Comparison of ENCODE assay signal across 25 mouse cellular contexts in genomic region chr2:144774636-144775160, GRCm38 (mm10). TPM values are rescaled to one million over a fixed set of nuclear protein-coding genes. Genes with fewer than 3 reads are reported as not detected.
DNase-seq lines count a peak whose midpoint lies in the region; ATAC-seq and TF ChIP-seq lines count a peak whose summit lies in the region.
"Had no signal": no experiment of that assay in that cellular context is flagged by ENCODE, and none has a peak within 500 bp of the region (broad histone marks: within the 10 kb centered on the region; RNA-seq: fewer than 3 reads in every experiment).

No protein-coding gene starts in this region.

- H3K27me3 ChIP-seq in midbrain, embryonic 11.5 days (ENCODE audit: control insufficient read depth, insufficient read depth, low read length): no peaks in the 10 kb centered on the region
- H3K27me3 ChIP-seq in midbrain, postnatal 0 days (ENCODE audit: insufficient read depth, low read length): no peaks in the 10 kb centered on the region
- H3K27me3 ChIP-seq in stomach, postnatal 0 days (ENCODE audit: control insufficient read depth, insufficient read depth, low read length): no peaks in the 10 kb centered on the region
- no peaks in the 10 kb centered on the region for H3K27me3 ChIP-seq in forebrain, embryonic 10.5 days (ENCODE audit: poor library complexity, severe bottlenecking)
- H3K27me3 ChIP-seq: hindbrain, embryonic 15.5 days; limb, embryonic 13.5 days had no signal

- TF ChIP-seq EP300 in stomach, postnatal 0 days (optimal IDR thresholded peaks at IDR 0.05): no peak

- no peak overlapping the region for H3K4me2 ChIP-seq in midbrain, embryonic 11.5 days
- no peak overlapping the region for H3K4me2 ChIP-seq in midbrain, postnatal 0 days (ENCODE audit: low read depth, low read length, poor library complexity, severe bottlenecking)
- H3K4me2 ChIP-seq in stomach, postnatal 0 days (replicated peaks; ENCODE audit: low read depth): no peak overlapping the region
- H3K4me2 ChIP-seq: hindbrain, embryonic 15.5 days; limb, embryonic 13.5 days had no signal

- no peaks in the 10 kb centered on the region for H3K9me3 ChIP-seq in midbrain, embryonic 11.5 days (ENCODE audit: control insufficient read depth, low read length)
- H3K9me3 ChIP-seq in midbrain, postnatal 0 days (ENCODE audit: low read length): no peaks in the 10 kb centered on the region
- H3K9me3 ChIP-seq in stomach, postnatal 0 days (ENCODE audit: control insufficient read depth, low read length): no peaks in the 10 kb centered on the region
- H3K9me3 ChIP-seq in forebrain, embryonic 10.5 days: no peaks in the 10 kb centered on the region
- H3K9me3 ChIP-seq: embryonic facial prominence, embryonic 10.5 days; hindbrain, embryonic 15.5 days; limb, embryonic 13.5 days had no signal

- no peak overlapping the region for H3K4me3 ChIP-seq in midbrain, embryonic 11.5 days (ENCODE audit: low read depth, low read length)
- H3K4me3 ChIP-seq in midbrain, postnatal 0 days (ENCODE audit: low read depth, low read length): no peak overlapping the region
- H3K4me3 ChIP-seq in stomach, postnatal 0 days (ENCODE audit: low read depth, low read length): no peak overlapping the region
- H3K4me3 ChIP-seq in forebrain, embryonic 10.5 days: no peak overlapping the region
- H3K4me3 ChIP-seq: embryonic facial prominence, embryonic 10.5 days; erythroblast, embryonic 14.5 days; hindbrain, embryonic 15.5 days; left cerebral cortex, adult 2 months; limb, embryonic 13.5 days had no signal

- 84% methylated on average over 8 of the region's 8 CpGs for WGBS in midbrain, embryonic 11.5 days
- WGBS in midbrain, postnatal 0 days: 86% methylated on average over 8 of the region's 8 CpGs
- 67% methylated on average over 8 of the region's 8 CpGs for WGBS in stomach, postnatal 0 days
- 88% methylated on average over 8 of the region's 8 CpGs for WGBS in forebrain, embryonic 10.5 days

- no peaks in the 10 kb centered on the region for H3K4me1 ChIP-seq in midbrain, embryonic 11.5 days (ENCODE audit: control insufficient read depth, insufficient read depth, low read length)
- H3K4me1 ChIP-seq in midbrain, postnatal 0 days (ENCODE audit: insufficient read depth, low read length): no peaks in the 10 kb centered on the region
- no peaks in the 10 kb centered on the region for H3K4me1 ChIP-seq in stomach, postnatal 0 days (replicated peaks; ENCODE audit: control insufficient read depth, insufficient read depth)
- H3K4me1 ChIP-seq in forebrain, embryonic 10.5 days: no peaks in the 10 kb centered on the region
- H3K4me1 ChIP-seq: embryonic facial prominence, embryonic 10.5 days; hindbrain, embryonic 15.5 days had no signal

- TF ChIP-seq CTCF in midbrain, postnatal 0 days (IDR thresholded peaks at IDR 0.05): no peak
- TF ChIP-seq CTCF in stomach, postnatal 0 days (IDR thresholded peaks at IDR 0.05; ENCODE audit: low read depth): no peak

- intact Hi-C loops in gastrocnemius, postnatal 36 days (cut with DNase I): no loop called here

- DNase-seq in heart, adult 18-20 months: peak; percentile 49 to 53
- DNase-seq in heart, postnatal 4 days: no peak
- DNase-seq in midbrain, embryonic 11.5 days (ENCODE audit: low spot score, missing footprints): peak; percentile 76
- no peak for DNase-seq in midbrain, postnatal 0 days (ENCODE audit: low spot score)
- peak; percentile 13 to 16 for DNase-seq in gastrocnemius, postnatal 36 days
- DNase-seq in stomach, postnatal 0 days (ENCODE audit: low spot score): no peak
- no peak for DNase-seq in testis, postnatal 14 days (ENCODE audit: low spot score)
- DNase-seq in forebrain, embryonic 10.5 days (ENCODE audit: extremely low spot score, low spot score): no peak
- DNase-seq: adrenal gland, postnatal 25 days; cerebellum, postnatal 14 days; kidney, postnatal 10 days; retina, postnatal 1 day; thymus, postnatal 25 days had no signal

- H3K36me3 ChIP-seq in midbrain, embryonic 11.5 days (ENCODE audit: control insufficient read depth, insufficient read depth, low read length): no peaks in the 10 kb centered on the region
- no peaks in the 10 kb centered on the region for H3K36me3 ChIP-seq in midbrain, postnatal 0 days (ENCODE audit: insufficient read depth, low read length)
- H3K36me3 ChIP-seq in stomach, postnatal 0 days (ENCODE audit: control insufficient read depth, insufficient read depth, low read length): no peaks in the 10 kb centered on the region
- no peaks in the 10 kb centered on the region for H3K36me3 ChIP-seq in forebrain, embryonic 10.5 days (replicated peaks)
- H3K36me3 ChIP-seq: embryonic facial prominence, embryonic 10.5 days; hindbrain, embryonic 15.5 days; limb, embryonic 13.5 days had no signal

- ATAC-seq in midbrain, embryonic 11.5 days (ENCODE audit: low FRiP score): no peak
- ATAC-seq in midbrain, postnatal 0 days (ENCODE audit: low FRiP score): no peak
- no peak for ATAC-seq in stomach, postnatal 0 days (ENCODE audit: low FRiP score, low TSS enrichment)
- ATAC-seq: intestine, postnatal 0 days had no signal

- H3K27ac ChIP-seq in midbrain, embryonic 11.5 days (ENCODE audit: low read depth, low read length): no peak overlapping the region
- H3K27ac ChIP-seq in midbrain, postnatal 0 days (ENCODE audit: low read depth, low read length): no peak overlapping the region
- peak overlapping the region; percentile 35; the same call in 1 of the 2 replicates for H3K27ac ChIP-seq in stomach, postnatal 0 days (replicated peaks)
- H3K27ac ChIP-seq in forebrain, embryonic 10.5 days: no peak overlapping the region
- H3K27ac ChIP-seq: embryonic facial prominence, embryonic 10.5 days; hindbrain, embryonic 15.5 days; left cerebral cortex, adult 2 months; limb, embryonic 13.5 days had no signal

- H3K9ac ChIP-seq in midbrain, embryonic 11.5 days (ENCODE audit: low read length): no peak overlapping the region
- H3K9ac ChIP-seq in midbrain, postnatal 0 days (replicated peaks; ENCODE audit: low read length, poor library complexity, severe bottlenecking): no peak overlapping the region
- no peak overlapping the region for H3K9ac ChIP-seq in stomach, postnatal 0 days (ENCODE audit: low read length)
- H3K9ac ChIP-seq: hindbrain, embryonic 15.5 days; limb, embryonic 13.5 days had no signal

RNA-seq across cellular contexts. Expression of gene Scp2d1, which starts 48.8 kb away (rescaled TPM):
- not detected for total RNA-seq in heart, adult 18-20 months (2021)
- not detected for total RNA-seq in heart, postnatal 4 days (2021)
- not detected in 2 replicates for polyA plus RNA-seq in midbrain, embryonic 11.5 days (2014; fragmentation: Nextera tagmentation; extraction: Ambion mirVana)
- not detected in 2 replicates for total RNA-seq in midbrain, postnatal 0 days (2014; rRNA removed)
- not detected in 2 replicates for polyA plus RNA-seq in midbrain, postnatal 0 days (2015; fragmentation: Nextera tagmentation; extraction: Ambion mirVana)
- total RNA-seq in gastrocnemius, postnatal 36 days (2021): not detected
- polyA plus RNA-seq in stomach, postnatal 0 days (2015; fragmentation: Nextera tagmentation; extraction: Ambion mirVana): not detected in 2 replicates
- polyA plus RNA-seq in forebrain, embryonic 10.5 days (2016; fragmentation: Nextera tagmentation; extraction: Ambion mirVana): not detected in 2 replicates
- total RNA-seq: adrenal gland, postnatal 25 days; left cerebral cortex, adult 2 months; neutrophil, adult 5-6 weeks had no signal
- polyA plus RNA-seq: C2C12; embryonic facial prominence, embryonic 10.5 days; erythroblast, embryonic 14.5 days; heart, embryonic 14.5 days; hindbrain, embryonic 15.5 days; intestine, postnatal 0 days; limb, embryonic 13.5 days; liver, embryonic 16.5 days; spleen, adult 2 months; stomach, embryonic 16.5 days had no signal

Comparison
In these comparisons a context has a peak if more than half of its experiments do, and no peak if none do; other contexts are left out.
1. DNase-seq: peak in heart, adult 18-20 months (2 of 2), midbrain, embryonic 11.5 days (single experiment) and gastrocnemius, postnatal 36 days (2 of 2); none in heart, postnatal 4 days (single experiment), midbrain, postnatal 0 days (single experiment), stomach, postnatal 0 days (single experiment), testis, postnatal 14 days (single experiment) and forebrain, embryonic 10.5 days (single experiment).